Mouse (Mus musculus): ENCODE measurements at regions not wholly inside any gene's neighbourhood (a gene's known extent, or its start where the extent isn't known, plus 50 kb on each side); places are given as distances from the start of the nearest gene placed in this dataset.

DNA sequence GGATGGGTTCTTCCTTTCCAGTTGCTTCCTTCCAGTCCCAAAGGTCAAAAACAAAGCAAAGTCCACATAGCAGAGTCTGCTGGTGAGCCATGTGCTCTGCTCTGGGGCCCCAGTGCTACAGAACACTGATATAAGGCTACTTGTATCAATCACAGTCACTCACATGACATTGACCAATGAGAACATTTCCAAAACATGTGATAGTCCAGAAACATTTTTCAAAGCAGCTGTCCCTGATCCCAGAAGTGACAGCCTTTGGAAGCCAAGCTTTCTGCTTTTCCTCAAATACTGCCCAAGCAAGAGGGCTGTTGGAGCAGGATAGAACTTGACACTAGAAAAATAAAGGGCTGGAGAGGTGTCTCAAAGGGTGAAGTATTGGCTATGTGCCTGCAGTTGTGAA is 106.5 kb upstream of the Tgfbr2 start:
- no peak for TF ChIP-seq CTCF (IDR thresholded peaks at IDR 0.05)
- TF ChIP-seq POLR2A (IDR thresholded peaks at IDR 0.05; ENCODE audit: insufficient read depth, low read depth, low read length): no peak

Measured in heart, adult 2 months (tissue).